Mouse (Mus musculus) cerebellum, postnatal 25 days (tissue): ENCODE data around the gene Psmb7.

Experiments
- DNase-seq, 2 experiments: peaks; one replicate each; pipeline ENCODE4 v3.0.0; 2021; ENCODE audit warnings: mixed read lengths in 2 of 2

Psmb7 gene

DNA sequence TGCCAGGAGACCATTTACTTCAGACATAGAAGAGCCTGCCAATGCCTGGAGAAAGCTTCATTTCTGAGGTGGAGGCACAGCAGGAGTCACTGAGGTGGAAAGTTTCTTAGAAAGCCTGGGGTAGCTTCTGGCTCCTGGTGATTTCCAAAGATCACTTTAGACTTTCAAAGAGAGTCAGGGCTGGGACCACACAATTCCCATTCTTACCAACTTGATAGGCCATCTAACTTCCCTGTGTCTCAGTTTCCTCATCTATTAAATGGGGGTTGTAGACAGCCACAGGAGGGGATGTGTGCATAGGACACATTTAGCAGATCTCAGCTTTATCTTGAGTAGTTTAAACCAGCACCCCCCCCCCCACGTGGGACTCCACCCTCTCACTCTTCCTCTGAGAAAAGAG, 101.5 kb downstream of the Psmb7 start:
- DNase-seq = no peak

DNA sequence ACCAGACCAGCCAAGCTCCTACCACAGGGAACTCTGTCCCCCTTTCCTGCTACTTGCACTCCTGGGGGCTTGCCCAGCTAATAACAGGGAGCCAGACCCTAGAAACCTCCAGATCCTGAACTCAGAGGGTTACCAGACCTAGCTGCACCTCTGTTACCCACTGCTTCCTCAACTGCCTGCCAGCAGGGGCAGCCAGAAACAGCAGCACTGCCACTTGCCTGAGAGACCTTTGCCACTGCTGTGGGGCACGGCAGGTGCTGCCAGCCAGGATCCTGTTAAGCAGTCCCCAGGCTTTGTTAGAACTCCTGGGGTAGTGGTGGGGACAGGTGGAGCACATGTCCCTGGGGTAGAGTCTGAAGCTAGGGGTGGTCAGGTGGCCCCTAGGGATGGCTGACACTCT, 102.3 kb downstream of the Psmb7 start:
- DNase-seq = peak in 1 of 2 experiments; percentile 35

- peak; percentile 61 to 62 for DNase-seq
Measured at GRCm38 (mm10) chr2:38541101-38541500, 102.8 kb downstream of the Psmb7 start.

DNA sequence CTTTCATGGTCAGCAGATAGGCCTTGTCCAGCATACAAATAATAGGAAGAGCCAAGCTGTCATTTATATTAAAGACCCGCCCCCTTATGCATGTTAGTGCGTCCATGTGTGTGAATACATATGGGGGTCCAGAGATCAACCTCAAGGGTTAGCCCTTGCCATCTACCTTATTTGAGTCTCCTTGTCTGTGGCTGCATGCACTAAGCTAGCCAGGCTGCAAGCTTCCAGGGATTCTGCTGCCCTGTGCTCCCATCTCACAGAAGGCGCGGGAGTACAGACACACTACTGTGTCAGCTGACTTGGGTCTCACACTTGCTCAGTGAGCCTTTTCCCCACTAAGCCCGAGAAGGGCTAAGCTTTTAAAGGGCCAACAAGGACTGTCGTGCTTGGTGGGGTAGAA, 103.2 kb downstream of the Psmb7 start:
- DNase-seq = peak; percentile 48 to 61

GRCm38 (mm10) chr2:38539677-38540076, 104.2 kb downstream of the Psmb7 start:
- DNase-seq = peak; percentile 97
